In genomic region chr5:17628606-17629005, GRCm38 (mm10) we compare ENCODE assay signal across 29 mouse cellular contexts. TPM values are rescaled to one million over a fixed set of nuclear protein-coding genes. Genes with fewer than 3 reads are reported as not detected.
DNase-seq lines count a peak whose midpoint lies in the region; ATAC-seq lines count a peak whose summit lies in the region.
"Had no signal": no experiment of that assay in that cellular context is flagged by ENCODE, and none has a peak within 500 bp of the region (broad histone marks: within the 10 kb centered on the region; RNA-seq: fewer than 3 reads in every experiment).

No protein-coding gene starts in this region.

- H3K4me3 ChIP-seq in hindbrain, embryonic 13.5 days = no peak overlapping the region
- H3K4me3 ChIP-seq: embryonic facial prominence, embryonic 12.5 days; embryonic facial prominence, embryonic 15.5 days; forebrain, embryonic 12.5 days; forebrain, embryonic 15.5 days; heart, embryonic 12.5 days; heart, embryonic 15.5 days; hindbrain, embryonic 10.5 days had no signal

- intact Hi-C loops in left cerebral cortex, postnatal 10 days (cut with DNase I) = no loop called here

- no peaks in the 10 kb centered on the region for H3K27me3 ChIP-seq in hindbrain, embryonic 13.5 days
- H3K27me3 ChIP-seq: CH12.LX; embryonic facial prominence, embryonic 12.5 days; embryonic facial prominence, embryonic 15.5 days; forebrain, embryonic 12.5 days; forebrain, embryonic 15.5 days; heart, embryonic 12.5 days; heart, embryonic 15.5 days; Patski had no signal

- no peak for ATAC-seq in hindbrain, embryonic 13.5 days (ENCODE audit: low FRiP score)
- ATAC-seq: forebrain, embryonic 15.5 days; hindbrain, postnatal 0 days; inflammation-experienced regulatory T-cells, adult 6 months; Patski had no signal

- peak; percentile 24 for DNase-seq in kidney, adult 9 months
- no peak for DNase-seq in kidney, adult 11 months
- peak; percentile 55 for DNase-seq in embryo, embryonic 10 days (ENCODE audit: low spot score)
- peak; percentile 11 for DNase-seq in embryo, embryonic 11 days
- DNase-seq in left cerebral cortex, postnatal 10 days (ENCODE audit: extremely low spot score in 1 of 2, low spot score in 2 of 2) = no peak
- DNase-seq: adrenal gland, postnatal 10 days; adrenal gland, postnatal 36 days; B cell, adult 2 months; cerebellum, adult 18-20 months; cerebellum, adult 9-10 months; cerebellum, postnatal 14 days; gastrocnemius, postnatal 25 days; heart, adult 18-20 months; heart, postnatal 10 days; heart, postnatal 36 days had no signal

- H3K9ac ChIP-seq in hindbrain, embryonic 13.5 days = no peak overlapping the region
- H3K9ac ChIP-seq: embryonic facial prominence, embryonic 12.5 days; embryonic facial prominence, embryonic 15.5 days; forebrain, embryonic 12.5 days; forebrain, embryonic 15.5 days; heart, embryonic 12.5 days; heart, embryonic 15.5 days; hindbrain, embryonic 14.5 days had no signal

- H3K4me2 ChIP-seq in hindbrain, embryonic 13.5 days = no peak overlapping the region
- H3K4me2 ChIP-seq: embryonic facial prominence, embryonic 12.5 days; embryonic facial prominence, embryonic 15.5 days; forebrain, embryonic 12.5 days; forebrain, embryonic 15.5 days; heart, embryonic 12.5 days; heart, embryonic 15.5 days; hindbrain, embryonic 14.5 days had no signal

- no peaks in the 10 kb centered on the region for H3K9me3 ChIP-seq in hindbrain, embryonic 13.5 days
- H3K9me3 ChIP-seq: embryonic facial prominence, embryonic 12.5 days; embryonic facial prominence, embryonic 15.5 days; forebrain, embryonic 12.5 days; forebrain, embryonic 15.5 days; G1E; heart, embryonic 12.5 days; heart, embryonic 15.5 days; hindbrain, embryonic 10.5 days had no signal

- no peaks in the 10 kb centered on the region for H3K4me1 ChIP-seq in hindbrain, embryonic 13.5 days (replicated peaks)
- H3K4me1 ChIP-seq: forebrain, embryonic 12.5 days; forebrain, embryonic 15.5 days; heart, embryonic 12.5 days had no signal

- 6% methylated on average over 1 of the region's 1 CpGs for WGBS in hindbrain, embryonic 13.5 days

- H3K36me3 ChIP-seq in hindbrain, embryonic 13.5 days = no peaks in the 10 kb centered on the region
- H3K36me3 ChIP-seq: embryonic facial prominence, embryonic 12.5 days; embryonic facial prominence, embryonic 15.5 days; forebrain, embryonic 12.5 days; forebrain, embryonic 15.5 days; G1E; heart, embryonic 12.5 days; heart, embryonic 15.5 days; hindbrain, embryonic 10.5 days had no signal

- H3K27ac ChIP-seq in hindbrain, embryonic 13.5 days = no peak overlapping the region
- H3K27ac ChIP-seq: embryonic facial prominence, embryonic 12.5 days; embryonic facial prominence, embryonic 15.5 days; forebrain, embryonic 12.5 days; forebrain, embryonic 15.5 days; heart, embryonic 15.5 days; hindbrain, embryonic 10.5 days; hindbrain, embryonic 14.5 days; hindbrain, postnatal 0 days had no signal

RNA-seq across cellular contexts. Expression of gene Sema3c, which starts 54.5 kb away (rescaled TPM):
- 13.0 and 14.5 TPM in 2 replicates for polyA plus RNA-seq in hindbrain, embryonic 13.5 days (2015; fragmentation: Nextera tagmentation; extraction: Ambion mirVana)
- 10 to 100 TPM; 28.8 to 30.3 TPM for total RNA-seq in left cerebral cortex, postnatal 10 days (2021)
- total RNA-seq: CH12.LX had no signal
- polyA plus RNA-seq: G1E had no signal

Comparison
In these comparisons a context has a peak if more than half of its experiments do, and no peak if none do; other contexts are left out.
1. DNase-seq: peak in kidney, adult 9 months (single experiment), embryo, embryonic 10 days (single experiment) and embryo, embryonic 11 days (single experiment); none in kidney, adult 11 months (single experiment) and left cerebral cortex, postnatal 10 days (0 of 2).